Mouse (Mus musculus): ENCODE measurements around the gene Zfp938.

- TF ChIP-seq EP300 (IDR thresholded peaks at IDR 0.05; ENCODE audit: insufficient read depth, low read depth, low read length) (no peak), CTCF (IDR thresholded peaks at IDR 0.05; ENCODE audit: low read depth, low read length) (no peak)
Observed at GRCm38 (mm10) chr10:82257331-82257730, 16.3 kb upstream of the Zfp938 start.

All from ES-Bruce4 (cell line).